23 mouse cellular contexts compared by ENCODE assay signal in genomic region chr5:99868286-99868685, GRCm38 (mm10). TPM values are rescaled to one million over a fixed set of nuclear protein-coding genes. Genes with fewer than 3 reads are reported as not detected.
"Had no signal": no experiment of that assay in that cellular context is flagged by ENCODE, and none has a peak within 500 bp of the region (broad histone marks: within the 10 kb centered on the region; RNA-seq: fewer than 3 reads in every experiment).

No protein-coding gene starts in this region.

- H3K36me3 ChIP-seq: liver, embryonic 15.5 days; lung, embryonic 15.5 days; midbrain, embryonic 13.5 days; midbrain, embryonic 15.5 days; neural tube, embryonic 12.5 days had no signal

- DNase-seq: liver, postnatal 0 days; lung, adult 2 months; lung, postnatal 14 days; lung, postnatal 36 days; right cerebral cortex, postnatal 14 days; thymus, adult 2 months; thymus, postnatal 25 days; thymus, postnatal 4 days had no signal

- H3K27me3 ChIP-seq: liver, embryonic 15.5 days; lung, embryonic 15.5 days; midbrain, embryonic 13.5 days; midbrain, embryonic 15.5 days; neural tube, embryonic 12.5 days had no signal

- H3K4me3 ChIP-seq: liver, embryonic 15.5 days; lung, embryonic 15.5 days; megakaryocyte, embryonic 14.5 days; midbrain, embryonic 13.5 days; midbrain, embryonic 15.5 days; neural tube, embryonic 12.5 days had no signal

- H3K27ac ChIP-seq: liver, embryonic 15.5 days; lung, embryonic 15.5 days; macrophage; midbrain, embryonic 13.5 days; midbrain, embryonic 15.5 days; neural tube, embryonic 12.5 days had no signal

- H3K9me3 ChIP-seq: liver, embryonic 15.5 days; lung, embryonic 15.5 days; midbrain, embryonic 13.5 days; midbrain, embryonic 15.5 days; neural tube, embryonic 12.5 days had no signal

- H3K4me1 ChIP-seq: liver, embryonic 15.5 days; lung, embryonic 15.5 days; neural tube, embryonic 12.5 days had no signal

RNA-seq across cellular contexts. Expression of gene Vamp9, which starts 37.8 kb away (rescaled TPM):
- total RNA-seq: megakaryocyte progenitor cell, adult 5-6 weeks; midbrain, postnatal 0 days; monocyte, adult 5-6 weeks; neutrophil, adult 5-6 weeks had no signal
- polyA plus RNA-seq: liver, embryonic 15.5 days; liver, postnatal 0 days; lung, adult 2 months; lung, postnatal 0 days; macrophage; midbrain, embryonic 11.5 days; spleen, adult 2 months; stomach, embryonic 16.5 days; thymus, adult 2 months had no signal
